Mouse (Mus musculus) layer of hippocampus, postnatal 25 days (tissue): ENCODE data around the gene Pde2a. TPM values are rescaled to one million over a fixed set of nuclear protein-coding genes. Genes with fewer than 3 reads are reported as not detected.

ENCODE experiments used
- DNase-seq, 2 experiments: peaks; one replicate each; pipeline ENCODE4 v3.0.0; 2022; ENCODE audit warnings: mixed read lengths in 2 of 2, low spot score in 1 of 2; ENCODE audit errors: extremely low spot score in 1 of 2
- total RNA-seq, 2 experiments: library from RNA; stranded (reverse); gene quantifications; 2 replicates each; pipeline ENCODE4 v1.2.3; 2021

The Pde2a gene
- total RNA-seq, 2 experiments from 2014 or later: 295 to 297 TPM

DNA sequence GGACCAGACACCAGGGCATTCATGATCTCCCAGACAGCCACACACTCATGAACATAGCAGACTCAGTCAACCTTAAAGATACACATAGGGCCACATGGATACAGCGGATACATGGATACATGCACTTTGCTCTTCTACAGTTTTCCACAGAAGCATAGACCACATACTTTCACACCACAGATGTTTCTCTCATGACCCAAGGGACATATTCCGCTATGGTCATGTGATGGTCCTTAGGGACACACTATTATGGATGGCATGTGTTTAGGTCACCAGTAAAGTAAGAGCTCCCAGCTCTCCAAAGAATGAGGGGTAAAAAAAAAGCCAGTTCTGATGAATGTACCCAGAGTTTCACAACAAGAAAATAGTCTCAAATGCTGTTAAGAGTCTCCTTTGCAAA, 49.9 kb downstream of the Pde2a start:
- no peak for DNase-seq

DNA sequence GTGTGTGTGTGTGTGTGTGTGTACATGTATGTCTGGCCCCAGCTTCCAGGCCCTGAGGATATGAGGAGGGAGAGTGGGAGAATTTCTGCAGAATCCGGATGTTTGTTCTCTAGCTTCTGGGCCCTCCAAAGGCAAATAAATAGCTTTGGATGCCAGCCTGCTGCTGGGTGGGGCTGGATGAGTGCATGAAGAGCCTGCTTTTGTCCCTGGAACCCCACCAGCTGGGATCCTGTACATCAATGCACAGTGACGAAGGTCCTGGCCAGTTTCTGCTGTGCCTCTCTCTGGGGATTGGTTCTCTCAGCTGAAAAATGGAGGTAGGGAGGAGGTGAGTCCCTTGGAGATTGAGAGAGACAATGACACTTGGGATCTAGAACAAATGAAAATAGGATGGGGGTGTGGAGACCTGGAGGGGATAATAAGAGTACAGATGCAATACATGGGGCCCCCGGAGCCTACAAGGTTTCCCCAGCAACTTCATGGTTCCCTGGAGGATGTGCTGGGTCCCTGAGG, 50.5 kb downstream of the Pde2a start:
- no peak for DNase-seq

DNA sequence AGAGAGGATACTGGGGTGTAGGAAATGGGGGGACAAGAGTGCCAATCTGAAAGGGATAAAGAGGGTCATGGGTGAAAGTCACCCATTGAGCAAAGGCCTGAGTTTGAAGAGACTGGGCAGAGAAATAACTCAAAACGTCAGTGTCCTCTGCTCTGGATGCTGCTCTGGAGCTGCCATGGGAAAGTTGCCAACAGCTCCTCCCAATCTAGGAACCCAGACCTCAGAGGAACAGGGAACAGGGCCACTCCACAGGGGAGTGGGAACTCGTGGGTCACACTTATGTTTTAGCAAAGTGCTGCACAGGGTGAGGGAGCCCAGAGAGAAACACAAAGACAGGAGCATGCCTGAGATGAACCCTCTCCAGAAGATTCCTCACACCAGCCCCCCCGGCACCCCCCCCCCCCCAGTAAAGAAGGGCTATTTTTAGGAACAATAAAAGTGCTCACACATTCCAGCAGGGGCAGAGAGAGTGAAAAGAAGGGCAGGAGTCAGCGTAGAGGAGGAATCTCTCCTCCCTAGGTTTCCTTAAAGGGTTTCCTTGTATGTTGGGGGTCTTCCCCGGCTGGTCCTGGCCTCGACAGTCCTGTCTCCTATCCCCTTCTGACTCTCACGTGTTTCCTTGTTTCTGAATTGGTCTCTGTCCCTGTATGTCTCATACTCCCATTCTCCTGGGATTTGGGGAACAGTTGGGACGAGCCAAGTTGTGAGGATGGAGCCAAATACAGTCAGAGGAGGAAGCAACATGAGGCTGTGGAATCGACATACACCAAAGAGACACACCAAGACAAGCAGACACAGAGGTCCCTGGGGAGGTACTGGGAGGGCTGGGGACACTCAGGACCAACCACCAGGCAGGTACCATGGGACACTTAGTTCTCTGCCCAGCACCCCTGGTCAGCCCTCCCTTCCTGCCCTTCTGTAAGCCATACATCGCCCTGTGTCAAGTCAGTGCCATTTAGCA, 51.4 kb downstream of the Pde2a start:
- no peak for DNase-seq

DNA sequence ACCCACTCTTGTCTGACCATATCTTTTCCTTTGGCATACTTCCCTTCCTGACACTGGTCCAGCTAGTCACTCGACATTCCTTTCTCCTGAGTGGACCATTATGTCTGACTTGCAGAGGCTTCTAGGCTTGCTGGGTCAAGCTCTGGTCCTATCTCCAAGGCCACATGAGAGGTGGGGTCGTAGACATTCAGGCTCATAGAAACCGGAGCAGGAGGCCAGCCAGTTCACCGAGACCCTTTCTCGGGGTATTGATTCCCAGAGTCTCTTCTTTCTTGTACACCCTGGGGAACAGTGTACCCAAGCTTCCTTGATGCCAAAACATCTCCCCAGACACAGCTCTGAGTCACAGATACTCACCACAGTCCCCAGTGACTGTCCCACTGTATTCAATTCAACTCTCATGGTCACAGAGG, 52.9 kb downstream of the Pde2a start:
- no peak for DNase-seq

DNA sequence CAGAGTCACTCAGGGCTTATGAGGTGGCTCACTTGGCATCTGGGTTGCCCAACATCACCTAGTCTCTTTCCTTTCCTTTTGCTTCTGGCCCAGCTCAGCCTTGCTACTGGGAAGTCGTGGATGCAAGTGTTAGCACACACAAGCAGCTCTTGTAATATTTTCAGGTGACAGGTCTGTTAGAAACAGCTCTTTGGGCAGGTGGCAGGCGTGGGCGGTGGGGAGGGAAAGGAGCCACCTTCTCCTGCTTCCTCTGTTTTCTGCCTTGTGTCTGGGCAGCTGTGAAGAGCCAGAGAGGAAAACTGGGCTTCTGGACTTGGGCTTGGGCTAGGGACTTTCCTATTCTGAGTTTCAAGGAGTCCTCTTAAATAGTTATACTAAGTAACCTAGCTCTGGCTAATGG, 54.5 kb downstream of the Pde2a start:
- DNase-seq: no peak

DNA sequence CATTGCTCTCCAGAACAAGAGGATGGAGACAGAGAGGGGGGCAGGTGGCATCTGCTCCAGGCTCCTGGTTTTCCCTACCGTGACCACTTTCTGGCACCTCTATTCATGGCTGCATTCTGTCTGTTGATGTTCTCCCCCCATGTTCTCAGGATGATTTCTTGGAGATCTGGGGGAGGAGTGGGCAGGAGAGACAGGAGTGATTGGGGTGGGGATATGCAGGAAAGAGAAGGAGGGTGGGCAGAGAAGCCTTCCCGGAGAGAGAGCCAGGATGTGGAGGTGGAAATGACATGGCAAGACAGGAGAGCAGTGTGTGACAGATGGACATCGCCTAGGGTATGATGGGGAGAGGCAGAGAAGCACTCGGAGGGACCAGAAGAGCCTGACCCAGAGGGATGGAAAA, 55.0 kb downstream of the Pde2a start:
- DNase-seq: no peak

DNA sequence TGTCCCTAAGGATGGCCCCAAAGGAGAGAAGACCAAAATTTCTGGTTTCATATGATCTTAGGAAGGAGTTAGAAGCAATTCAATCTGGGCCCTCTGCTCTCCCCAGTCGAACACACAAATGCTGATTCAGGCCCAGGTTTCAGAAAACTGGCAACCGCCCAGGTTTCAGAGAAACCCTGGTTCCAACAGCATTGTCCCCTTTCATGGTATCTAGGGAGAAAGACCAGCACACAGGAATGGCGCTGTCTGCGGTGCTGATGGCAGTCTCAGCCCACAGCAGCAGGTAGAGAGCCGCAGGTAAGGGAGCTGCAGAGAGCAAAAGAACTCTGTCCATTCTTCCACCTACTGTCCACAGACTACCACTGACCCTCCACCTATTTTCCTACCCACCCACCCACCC, 55.7 kb downstream of the Pde2a start:
- DNase-seq: no peak

DNA sequence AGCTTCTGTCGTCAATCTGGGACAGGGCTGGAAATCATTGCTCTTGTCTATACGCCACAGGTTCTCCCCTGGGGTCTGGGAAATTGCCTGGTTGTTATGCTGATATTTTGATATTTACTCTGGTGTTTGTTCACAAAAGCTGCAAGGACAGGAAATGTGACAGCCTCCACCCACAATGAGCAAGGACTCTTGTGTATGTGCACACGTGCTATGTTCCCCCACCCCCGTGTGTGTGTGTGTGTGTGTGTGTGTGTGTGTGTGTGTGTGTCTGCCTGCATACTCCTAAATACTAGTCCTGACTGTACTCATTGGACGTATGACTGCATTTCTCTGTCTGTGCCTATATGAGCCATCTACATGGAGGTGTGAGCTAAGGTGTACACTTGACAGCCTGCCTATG, 56.6 kb downstream of the Pde2a start:
- DNase-seq: no peak

DNA sequence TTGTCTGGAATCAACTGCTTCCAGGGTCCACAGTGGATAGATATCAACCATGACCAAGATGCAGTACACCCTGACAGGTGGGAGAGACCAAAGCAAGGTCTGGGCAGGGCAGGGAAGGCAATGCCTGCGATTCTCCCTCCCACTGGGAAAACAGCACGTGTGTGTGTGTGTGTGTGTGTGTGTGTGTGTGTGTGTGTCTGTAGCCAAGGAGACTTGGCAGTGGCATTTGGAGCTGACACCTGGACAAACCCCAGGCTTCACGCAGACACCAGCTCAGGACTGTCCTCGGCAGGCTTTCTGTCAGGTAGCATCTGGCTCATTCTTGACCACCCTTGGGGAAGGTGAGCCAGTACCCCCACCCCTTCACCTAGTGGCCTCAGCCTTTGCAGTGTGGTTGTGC, 58.4 kb downstream of the Pde2a start:
- DNase-seq: no peak

DNA sequence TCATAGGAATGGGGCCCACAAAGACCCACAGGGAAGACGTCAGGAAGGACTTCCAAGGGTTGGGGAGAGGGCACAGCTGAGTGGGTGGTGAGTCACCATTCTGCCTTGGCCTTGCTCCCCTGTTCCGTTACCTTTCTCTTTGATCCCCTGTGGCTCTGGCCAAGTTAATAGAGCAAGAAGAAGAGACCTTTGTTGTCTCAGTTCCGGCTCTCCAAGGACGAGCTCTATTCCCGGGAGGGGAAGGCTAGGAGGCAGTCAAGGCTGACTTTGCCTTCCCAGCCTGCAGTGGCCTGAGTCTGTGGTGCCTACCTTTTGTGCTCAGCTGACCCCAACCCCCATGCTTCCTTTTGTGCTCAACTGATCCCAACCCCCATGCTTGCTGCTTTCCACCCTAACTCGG, 59.2 kb downstream of the Pde2a start:
- no peak for DNase-seq

DNA sequence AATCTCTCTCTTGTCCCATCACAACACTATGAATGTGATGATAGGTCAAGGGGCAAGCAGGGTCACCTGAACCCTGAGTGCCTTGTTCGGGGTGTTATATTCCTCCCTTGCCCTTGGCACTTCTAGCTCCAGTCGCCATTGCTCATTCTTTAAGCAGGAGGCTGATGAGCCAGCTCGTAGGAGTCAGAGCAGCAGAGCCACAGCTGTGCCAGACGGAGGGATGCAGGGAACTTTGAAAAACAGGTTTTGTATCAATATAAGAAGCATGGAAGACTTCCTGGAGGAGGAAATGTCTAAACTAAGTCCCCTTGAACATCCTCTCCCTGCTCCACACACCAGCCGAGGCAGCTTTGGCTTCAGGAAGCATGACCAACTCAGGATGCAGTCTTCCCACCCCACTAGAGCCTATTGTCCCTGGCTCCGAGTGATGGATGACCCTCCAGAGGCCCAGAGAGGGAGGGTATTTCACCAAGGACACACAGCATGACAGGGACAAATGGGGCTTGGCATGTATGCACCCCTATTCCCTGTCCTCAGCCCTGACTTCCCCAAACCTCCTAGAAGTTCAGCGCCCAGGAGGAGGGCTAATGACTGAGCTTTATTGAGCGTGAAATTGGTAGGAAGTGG, 60.5 kb downstream of the Pde2a start:
- no peak for DNase-seq

DNA sequence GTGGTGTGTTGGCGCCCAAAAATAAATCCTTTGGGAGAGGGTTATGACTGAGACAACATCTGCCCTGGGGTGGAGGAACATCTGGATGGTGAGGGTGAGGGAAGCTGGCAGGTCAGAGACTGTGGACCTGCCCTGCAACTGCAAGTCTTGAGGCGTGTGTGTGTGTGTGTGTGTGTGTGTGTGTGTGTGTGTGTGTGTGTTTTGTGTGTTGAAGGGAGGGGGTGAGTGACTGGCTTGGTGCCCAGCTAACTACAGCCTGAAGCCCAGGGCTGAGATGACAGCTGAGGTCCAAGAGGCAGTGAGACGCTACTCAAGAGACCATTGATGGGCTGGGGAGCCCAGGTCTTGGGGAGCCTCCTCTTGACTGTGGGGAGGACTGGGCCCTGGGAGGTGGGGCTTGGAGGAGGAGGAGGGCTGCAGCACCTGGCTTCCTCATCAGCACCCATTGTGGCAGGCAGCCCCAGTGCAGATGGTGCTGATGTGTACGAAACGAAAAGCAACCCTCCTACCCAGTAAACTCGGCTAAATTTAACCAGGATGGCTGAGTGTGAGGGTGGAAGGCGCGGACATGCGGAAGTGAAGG, 61.1 kb downstream of the Pde2a start:
- no peak for DNase-seq

DNA sequence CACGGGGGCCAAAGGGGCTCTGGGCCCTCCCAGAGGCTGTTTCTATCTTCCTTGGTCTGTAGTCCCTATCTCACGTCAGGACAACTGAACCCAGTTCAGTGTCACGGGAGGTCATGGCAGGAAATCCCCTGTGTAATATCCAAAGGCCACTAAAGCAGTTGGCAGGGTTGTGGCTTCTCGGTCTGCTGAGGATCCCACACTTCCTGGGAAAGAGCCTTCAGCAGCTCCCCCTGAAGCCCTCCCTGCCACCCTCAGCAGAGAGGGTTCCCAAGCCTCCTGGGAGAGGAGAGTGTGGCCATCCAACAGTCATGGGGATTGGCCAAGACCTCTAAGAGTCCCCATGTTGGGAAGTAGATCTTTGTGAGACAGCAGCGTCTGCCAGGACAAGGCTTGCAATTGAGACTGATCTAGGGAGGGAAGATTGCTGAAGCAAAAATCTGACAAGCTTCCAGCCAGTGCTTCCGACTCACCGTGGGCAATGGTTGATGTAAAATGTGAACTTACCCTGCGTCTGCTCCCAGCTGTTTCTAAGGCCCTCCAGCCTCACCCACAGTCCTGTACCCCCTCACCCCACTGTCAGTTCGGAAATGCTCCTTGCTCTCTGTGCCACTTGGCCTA, 62.1 kb downstream of the Pde2a start:
- no peak for DNase-seq

DNA sequence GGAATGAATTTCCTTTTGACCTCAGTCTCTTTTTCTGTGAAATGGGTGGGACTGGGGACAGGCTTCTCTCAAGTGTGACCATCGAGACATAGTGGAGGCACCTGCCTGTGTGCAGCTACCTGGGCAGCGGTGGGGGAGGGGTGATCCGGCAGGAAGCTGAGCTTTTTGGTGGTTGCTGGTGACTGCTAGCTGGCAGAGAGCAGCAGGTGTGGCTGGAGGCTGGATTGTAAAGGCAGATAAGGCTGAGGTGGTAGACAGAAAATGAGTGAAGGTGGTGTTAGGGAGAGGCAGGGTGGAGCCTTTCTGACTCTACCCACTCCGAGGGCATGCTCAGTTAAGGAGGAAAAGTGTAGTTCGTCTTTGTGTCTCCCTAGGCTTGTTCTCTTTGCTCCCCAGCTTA, 65.6 kb downstream of the Pde2a start:
- no peak for DNase-seq

DNA sequence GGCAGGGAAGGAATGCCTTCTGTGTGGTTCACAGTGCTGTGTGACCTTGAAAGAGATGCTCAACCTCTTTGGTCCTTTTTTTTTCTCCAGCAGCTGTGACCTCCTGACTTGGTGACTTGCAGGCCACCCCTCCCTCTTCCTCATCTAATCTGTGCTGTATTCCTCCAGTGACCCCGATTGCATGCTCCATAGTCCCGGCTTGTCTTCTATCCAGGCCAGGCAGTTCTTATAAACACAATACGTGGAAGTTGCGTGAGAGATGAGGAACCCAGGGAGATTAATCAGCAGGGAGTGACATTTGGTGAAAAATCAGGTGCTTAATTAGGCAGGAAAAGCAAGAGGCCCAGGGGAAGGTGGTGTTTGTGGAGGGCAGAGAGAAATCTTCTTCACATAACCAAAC, 69.5 kb downstream of the Pde2a start:
- DNase-seq: no peak

DNA sequence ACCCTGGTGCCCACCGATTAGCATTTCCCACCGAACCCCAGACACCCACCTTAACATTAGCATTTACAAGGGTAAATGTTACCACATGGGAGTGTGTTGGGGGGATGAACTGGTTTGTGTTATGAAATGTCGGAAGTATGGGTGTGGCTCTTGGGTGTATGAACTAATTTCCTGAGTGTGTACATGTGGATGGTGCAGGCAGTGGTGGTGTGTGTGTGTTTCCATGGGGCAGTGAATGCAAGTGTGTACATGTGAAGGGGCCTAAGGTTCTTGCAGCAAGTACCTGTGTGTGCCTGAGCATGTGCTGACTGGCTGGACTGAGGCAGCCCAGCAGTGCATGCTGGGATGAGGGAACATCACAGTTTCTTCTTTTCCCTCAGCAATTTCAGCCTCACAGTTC, 76.9 kb downstream of the Pde2a start:
- DNase-seq: no peak

DNA sequence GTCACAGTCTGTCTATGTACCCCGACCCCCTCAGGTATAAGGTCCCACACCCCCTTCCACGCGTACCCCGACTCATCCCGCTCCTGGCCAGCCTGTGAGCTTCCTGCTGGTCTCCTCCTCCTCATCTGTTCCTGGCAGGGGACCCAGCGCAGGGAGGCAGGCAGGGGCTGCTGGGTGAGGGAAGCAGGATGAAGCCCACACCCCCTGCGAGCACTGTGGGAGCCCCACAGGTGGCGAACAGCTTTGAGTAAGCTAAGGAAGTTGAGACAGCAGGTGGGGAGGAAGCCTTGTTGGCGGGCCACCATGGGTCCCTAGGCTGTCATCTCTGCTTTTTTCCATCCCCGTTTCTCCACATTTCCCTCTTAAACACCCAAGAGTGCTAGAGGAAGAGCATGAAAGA, 77.8 kb downstream of the Pde2a start:
- DNase-seq: no peak

DNA sequence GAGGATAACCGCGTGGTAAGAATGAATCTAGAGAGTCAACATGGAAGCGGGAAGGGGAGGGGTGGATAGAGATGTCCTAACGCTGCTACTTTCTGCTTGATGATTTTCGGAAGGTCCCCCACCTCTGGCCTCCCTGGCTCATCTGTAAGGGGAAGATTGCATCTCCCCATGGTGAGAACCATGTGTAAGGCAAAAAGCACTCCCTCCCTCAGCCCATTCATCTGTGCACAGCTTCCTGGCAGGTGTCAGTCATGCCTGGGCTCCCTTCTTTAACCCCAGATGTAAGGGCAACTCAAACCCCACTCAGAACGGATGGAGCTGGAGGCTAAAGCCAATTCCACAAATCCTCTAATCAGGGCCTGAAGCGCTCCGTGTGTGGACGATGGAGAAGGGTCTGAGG, 78.2 kb downstream of the Pde2a start:
- DNase-seq: no peak

DNA sequence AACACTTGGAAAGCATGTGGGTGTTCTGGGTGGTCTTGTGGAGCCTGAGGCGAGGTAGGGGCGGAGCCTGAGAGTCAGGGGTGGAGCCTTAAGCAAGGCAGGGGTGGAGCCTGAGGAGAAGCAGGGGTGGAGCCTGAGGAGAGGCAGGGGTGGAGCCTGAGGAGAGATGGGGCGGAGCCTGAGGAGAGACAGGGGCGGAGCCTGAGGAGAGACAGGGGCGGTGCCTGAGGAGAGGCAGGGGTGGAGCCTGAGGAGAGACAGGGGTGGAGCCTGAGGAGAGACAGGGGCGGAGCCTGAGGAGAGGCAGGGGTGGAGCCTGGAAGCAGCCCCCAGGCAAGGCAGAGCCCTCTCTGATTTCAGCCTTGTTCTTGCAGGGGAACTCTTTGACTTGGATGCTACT, 79.7 kb downstream of the Pde2a start:
- no peak for DNase-seq

DNA sequence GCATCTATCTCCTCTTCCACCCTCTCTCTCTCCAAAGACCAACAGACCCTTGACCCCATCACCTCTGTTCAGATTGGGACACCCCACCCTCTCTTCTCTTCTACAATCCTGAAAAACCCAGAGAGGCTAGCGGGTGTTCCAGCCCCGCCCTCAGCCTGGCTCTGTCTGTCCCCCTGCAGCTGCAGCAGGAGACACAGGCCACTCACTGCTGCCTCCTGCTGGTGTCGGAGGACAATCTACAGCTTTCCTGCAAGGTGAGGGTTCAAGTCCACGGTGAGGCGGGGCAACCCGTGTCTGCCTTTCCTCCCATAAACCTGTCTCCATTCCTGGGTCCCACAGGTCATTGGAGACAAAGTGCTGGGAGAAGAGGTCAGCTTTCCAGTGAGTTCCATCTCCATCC, 80.2 kb downstream of the Pde2a start:
- no peak for DNase-seq

DNA sequence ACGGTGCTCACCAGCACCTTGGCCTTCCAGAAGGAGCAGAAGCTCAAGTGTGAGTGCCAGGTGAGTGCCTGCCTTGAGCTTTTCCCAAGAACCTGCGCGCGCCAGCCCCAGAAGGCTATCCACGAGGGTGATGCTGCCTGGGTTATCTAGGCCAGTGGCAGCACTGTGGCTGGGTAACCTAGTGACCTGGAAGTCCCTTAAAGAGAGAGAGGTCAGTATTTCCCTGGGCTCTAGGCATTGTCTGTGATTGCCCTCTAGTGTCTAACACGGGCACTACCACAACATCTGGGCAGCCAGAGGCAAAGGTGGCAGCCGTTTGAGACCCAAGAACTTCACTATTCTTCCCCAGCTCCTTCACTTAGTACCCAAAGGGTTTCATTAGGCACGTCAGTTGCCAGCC, 81.9 kb downstream of the Pde2a start:
- peak in 1 of 2 experiments; percentile 59 for DNase-seq
